Mouse (Mus musculus) adrenal gland, postnatal 14 days (tissue): ENCODE results near the gene Zc3h12a. TPM values are rescaled to one million over a fixed set of nuclear protein-coding genes. Genes with fewer than 3 reads are reported as not detected.

Experiments used
- DNase-seq: peaks from one replicate; pipeline ENCODE4 v3.0.0; 2021; ENCODE audit warnings: mixed read lengths
- long read RNA-seq, 2 experiments: library from polyadenylated mRNA; stranded (forward); transcript quantifications; one replicate each; pipeline ENCODE4 v2.0.0; 2021
- total RNA-seq: library from RNA; stranded (reverse); gene quantifications from 2 replicates; pipeline ENCODE4 v1.2.3, GENCODE M21; 2021

Gene Zc3h12a
- 5.4 and 6.3 TPM in 2 replicates for total RNA-seq
- long read RNA-seq, experiment 1, partial matches to known transcripts, result 0 of 5 reads
- long read RNA-seq, experiment 1, other reads (novel, unspliced or antisense), result 2 of 5 reads
- long read RNA-seq, experiment 2, partial matches to known transcripts, result 0 of 1 reads
- long read RNA-seq, experiment 2, other reads (novel, unspliced or antisense), result 0 of 1 reads

GRCm38 (mm10) chr4:125127305-125128084 is at the start of gene Zc3h12a:
Gene Zc3h12a (minus strand): TSS chr4:125127840.
- peak; percentile 96 for DNase-seq

DNA sequence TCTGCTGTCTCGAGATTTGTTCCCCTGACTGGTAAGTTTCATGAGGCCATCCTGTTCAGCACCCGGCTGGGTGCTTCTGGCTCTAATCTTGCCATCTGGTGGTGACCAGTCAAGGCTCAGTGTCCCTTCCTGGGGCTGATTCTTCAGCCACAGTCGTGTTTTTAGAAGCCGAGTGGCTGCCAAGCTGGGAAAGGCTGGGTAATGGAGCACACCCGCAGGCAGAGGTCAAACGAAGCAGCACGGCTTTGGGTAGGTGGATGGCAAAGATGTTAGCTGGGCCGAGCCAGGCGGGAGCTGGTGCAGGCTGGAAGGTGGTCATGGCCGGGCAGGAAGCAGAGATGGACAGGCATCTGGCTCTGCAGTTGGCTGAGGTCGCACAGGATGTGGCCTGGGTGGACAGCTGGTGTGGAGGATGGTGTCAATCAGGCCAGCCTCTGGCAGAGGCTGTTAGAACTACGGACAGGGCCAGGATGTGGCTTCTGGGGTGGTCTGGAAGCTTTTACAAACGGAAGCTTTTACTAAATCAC is 49.1 kb upstream of the Zc3h12a start:
- peak; percentile 23 for DNase-seq

DNA sequence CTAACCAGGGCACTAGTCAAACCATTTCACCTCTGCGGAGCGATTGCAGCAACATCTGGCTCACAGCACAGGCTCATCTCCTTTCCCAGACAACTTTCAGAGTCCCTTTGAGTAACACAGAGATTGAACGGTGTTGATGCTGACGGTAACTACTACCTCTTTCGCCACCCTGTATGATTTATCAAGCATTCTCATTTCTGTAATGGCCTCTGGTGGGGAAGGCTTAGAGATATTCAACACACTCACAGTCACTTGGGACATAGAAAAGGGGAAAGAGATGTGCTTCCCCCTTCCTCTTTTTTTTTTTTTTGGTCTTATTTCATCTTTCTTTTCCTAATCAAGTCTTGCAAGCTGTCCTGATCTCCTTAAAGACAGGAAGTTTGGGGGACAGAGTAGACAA is 48.5 kb upstream of the Zc3h12a start:
- DNase-seq, result no peak

DNA sequence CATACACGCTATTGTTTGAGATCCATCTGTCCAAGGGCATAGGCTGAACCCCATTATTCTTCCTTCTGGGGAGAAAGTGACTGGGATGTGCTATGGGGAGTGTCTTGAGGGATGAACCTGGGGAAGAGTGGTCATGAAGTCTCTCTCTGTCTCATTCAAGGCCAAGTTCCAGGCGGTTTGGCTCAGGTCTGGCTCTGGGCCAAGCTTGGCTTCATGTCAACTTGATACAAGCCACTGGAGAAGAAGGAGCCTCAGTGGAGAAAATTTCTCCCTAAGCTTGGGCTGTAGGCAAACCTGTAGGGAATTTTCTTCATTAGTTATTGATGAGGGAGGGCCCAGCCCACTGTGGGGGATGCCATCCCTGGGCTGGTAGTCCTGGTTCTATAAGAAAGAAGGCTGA is 48.0 kb upstream of the Zc3h12a start:
- DNase-seq, result peak; percentile 85

DNA sequence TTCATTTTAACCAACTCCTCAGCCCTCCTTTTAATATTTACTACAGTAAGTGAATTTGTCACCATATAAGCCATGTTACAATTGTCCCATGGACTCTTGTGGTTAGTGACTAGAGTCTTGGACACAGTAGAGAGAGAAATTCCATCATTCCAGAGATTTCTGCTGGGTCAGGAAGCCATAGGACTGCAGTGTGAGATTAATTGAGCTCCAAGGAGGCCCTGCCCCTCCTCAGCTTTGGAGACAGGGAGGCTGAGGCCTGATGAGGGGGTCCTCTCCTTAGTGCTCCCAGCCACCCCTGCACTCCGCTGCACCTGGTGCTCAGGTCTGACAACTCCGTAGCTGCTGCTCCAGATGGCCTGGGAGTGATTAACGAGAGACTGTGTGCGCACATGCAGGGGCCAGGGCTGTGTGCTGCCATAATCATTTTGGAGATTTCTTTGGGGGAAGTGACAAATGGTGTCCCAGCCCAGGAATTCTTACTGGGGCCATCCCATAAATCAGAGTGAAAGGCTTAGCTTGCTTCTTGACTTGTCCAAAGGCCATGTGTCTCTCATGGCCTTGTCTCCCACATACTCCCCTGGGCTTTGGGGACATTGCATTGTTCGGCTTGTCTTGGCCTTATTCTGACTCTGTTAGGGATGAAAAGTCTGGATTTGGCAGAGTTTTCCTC is 47.0 kb upstream of the Zc3h12a start:
- DNase-seq, result no peak

DNA sequence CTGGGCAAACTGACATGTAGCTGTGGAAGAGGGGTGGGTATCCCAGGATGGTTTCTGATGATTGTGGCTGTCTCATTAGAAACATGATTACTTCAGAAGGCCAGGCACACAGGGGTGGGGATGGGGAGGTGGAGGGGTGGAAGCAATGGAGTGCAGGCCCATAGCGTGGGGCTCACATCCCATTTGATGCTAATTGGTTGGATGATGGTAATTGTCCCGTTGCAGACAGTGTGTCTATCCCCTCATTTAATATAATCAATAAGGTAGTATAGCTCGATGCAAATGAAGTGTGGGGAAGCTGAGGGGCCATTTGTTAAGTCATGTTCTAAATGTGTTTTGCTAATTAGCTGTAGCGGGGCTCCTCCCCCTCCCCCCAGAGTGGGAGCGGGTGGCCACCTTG is 45.5 kb upstream of the Zc3h12a start:
- DNase-seq, result no peak

- no peak for DNase-seq
Observed at GRCm38 (mm10) chr4:125172736-125173135, 45.1 kb upstream of the Zc3h12a start.

DNA sequence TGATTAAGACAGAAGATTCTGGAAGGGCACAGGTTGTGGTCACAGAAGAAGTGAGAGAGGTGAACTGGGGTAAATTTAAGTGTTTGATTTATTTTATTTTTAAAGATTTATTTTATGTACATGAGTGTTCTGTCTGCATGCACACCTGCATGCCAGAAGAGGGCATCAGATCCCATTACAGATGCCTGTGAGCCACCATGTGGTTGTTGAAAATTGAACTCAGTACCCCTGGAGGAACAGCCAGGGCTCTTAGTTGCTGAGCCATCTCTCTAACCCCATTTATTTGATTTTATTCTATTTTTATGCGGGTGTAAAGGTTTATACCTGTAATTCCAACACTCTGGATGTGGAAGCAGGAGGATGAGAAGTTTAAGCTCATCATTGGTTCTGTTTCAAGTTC is 40.1 kb upstream of the Zc3h12a start:
- no peak for DNase-seq

DNA sequence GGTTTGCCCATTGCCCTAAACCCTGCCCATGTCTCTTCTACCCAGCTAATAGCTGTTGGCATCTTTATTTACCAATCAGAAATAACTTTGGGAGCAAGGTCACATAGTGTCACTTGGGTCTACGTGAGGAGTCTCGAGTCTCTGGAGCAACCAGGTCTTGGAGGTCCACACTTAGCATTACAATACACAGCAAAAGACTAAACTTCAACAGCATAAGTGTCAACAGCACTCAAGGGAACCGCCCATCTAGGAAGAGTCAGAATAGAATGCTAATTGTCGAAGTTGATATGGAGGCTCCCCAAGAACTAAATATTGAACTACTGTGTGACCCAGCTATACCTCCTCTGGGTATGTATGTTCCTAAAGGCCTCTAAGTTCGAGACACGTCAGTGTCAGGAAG is 37.2 kb upstream of the Zc3h12a start:
- no peak for DNase-seq

GRCm38 (mm10) chr4:125162701-125163100 is 35.1 kb upstream of the Zc3h12a start:
- no peak for DNase-seq

DNA sequence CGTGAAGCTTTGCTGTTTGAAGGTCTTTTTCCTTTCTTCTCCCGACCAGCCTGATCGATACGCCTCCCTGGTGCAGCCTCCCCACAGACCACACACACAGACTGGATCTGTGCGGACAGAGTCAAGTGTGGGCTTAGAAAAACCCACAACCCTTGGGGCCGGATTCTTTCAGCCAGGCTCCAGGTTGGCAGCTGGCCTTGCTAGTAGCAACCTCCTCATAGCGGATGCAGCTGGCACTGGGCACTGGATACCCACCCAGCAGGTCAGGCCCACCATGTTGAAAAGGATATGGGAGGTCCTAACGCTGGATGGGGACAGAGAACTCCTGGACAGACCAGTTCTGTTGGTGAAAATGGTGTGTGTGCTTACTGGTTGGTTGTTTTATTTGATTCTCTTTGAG is 33.8 kb upstream of the Zc3h12a start:
- no peak for DNase-seq

DNA sequence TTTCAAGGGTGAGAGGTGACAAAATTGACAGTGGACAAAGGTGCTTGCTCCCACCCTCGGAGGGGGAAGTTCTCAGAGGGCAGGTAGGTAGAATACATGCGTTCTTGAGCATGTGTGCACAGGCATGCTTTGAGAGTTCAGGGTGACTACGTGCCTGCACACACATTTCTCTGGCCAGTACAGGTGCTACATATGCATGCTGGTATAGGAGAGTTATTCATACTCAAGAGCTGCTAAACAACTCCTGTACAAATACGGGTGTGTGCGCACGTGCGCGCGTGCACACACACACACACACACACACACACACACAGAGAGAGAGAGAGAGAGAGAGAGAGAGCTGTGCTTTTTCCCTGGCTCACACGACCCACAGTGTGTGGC is 33.3 kb upstream of the Zc3h12a start:
- no peak for DNase-seq

DNA sequence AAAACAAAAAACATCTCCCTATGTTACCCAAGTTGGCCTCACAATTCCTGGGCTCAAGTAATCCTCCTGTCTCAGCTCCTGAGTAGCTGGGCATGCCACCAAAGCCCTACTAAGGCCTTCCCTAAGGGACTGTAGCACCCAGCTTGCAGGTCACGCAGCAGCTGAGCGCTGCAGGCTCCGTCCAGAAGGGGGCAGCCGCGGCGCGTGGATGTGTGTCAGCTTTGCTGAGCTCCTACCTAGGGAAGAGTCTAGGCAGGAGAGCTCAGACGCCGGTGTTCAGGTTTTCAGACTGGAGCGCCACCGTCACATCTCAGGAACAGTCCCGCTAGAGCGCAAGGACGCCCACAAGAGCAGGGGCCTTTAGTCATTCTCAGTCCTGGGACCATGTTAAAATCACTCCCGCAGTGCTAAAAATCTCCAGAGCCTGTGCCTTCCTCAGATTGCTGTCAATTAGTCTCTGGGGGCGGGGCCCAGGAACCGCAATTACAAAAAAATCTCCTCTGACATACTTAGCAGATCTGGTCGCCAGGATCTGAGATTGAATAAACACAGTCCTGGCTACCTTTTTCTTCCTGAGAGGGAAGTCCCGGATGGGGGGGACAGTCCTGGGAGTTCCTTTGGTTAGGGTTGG is 32.8 kb upstream of the Zc3h12a start:
- peak; percentile 95 for DNase-seq

DNA sequence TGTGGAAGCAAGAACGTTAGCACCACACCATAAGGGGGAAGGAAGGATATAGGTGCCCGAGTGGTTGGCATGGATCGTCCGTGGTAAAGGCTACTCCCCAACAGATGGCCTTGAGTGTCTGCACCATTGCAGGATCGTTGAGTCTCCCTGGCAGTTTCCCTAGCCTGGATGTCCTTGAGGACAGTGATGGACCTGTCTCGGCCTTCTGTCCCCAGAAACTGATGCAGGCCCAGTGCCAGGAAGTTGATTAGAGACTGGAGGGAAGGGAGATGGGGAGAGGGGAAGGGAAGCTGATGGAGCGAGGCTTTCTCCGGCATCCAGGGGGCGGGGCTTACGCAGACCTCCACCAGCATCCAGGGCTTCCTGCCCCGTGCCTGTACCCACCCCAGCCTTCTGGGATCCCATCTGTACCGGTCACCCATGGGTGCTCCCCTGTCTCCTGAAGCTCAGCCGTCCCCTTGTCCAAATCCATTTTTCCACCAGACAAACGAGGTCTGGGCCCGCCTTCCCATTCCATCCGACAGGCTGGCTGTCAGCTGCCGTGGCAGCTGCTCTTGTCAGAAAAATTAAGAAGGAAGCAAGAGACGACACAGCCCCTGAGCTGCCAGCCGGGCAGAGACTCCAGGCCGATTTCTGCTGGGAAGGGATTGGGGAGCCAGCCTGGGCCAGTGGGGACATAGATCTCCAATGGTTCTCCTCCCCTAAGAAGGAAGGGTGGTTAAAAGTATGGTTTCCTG is 31.1 kb upstream of the Zc3h12a start:
- peak; percentile 49 for DNase-seq

- DNase-seq, result no peak
Observed at GRCm38 (mm10) chr4:125158081-125158480, 30.4 kb upstream of the Zc3h12a start.

GRCm38 (mm10) chr4:125157322-125157721 is 29.7 kb upstream of the Zc3h12a start:
- DNase-seq, result no peak

GRCm38 (mm10) chr4:125155646-125156045 is 28.0 kb upstream of the Zc3h12a start:
- DNase-seq, result peak; percentile 50

DNA sequence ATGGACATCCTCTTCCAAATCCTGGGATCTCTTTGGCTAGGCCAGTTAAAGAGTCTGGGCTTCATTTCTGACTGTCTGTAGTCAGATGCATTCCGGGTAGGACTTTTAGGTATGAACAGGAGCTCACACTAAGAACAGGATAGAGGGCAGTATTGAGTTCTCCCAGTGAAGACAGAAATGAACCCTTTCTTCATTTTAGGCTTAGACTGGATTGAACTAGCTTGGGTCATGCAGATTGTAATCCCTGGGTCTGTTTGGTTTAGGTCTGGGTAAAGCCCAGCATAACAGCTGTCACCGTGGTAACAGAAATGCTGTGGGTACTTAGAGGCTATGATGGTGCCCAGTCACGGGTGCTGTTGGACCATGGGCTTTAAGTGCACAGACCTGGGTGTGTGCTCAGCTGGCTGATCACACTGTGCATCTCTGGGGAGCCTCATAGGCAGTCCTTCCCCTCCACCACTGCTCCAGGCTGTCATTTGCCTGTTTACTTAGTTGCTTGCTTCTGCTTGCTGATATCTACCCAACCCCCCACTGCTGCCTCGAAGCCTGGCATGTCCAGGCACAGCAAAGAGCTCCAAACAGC is 26.1 kb upstream of the Zc3h12a start:
- DNase-seq, result no peak

DNA sequence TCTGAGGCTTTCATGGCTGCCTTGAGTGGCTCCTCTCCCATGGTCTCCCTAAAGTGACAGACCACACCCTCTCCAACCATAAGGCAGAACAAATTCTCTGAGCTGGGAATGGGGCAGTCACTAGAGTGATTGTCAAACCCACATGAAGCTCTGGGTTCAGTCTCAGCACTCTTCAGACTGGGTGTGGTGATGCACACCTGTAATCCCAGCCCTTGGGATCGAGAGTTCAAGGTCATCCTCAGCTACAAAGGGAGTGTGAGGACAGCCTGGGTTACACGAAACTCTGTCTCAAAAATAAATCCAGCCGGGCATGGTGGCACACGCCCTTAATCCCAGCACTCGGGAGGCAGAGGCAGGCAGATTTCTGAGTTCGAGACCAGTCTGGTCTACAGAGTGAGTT is 24.8 kb upstream of the Zc3h12a start:
- no peak for DNase-seq

DNA sequence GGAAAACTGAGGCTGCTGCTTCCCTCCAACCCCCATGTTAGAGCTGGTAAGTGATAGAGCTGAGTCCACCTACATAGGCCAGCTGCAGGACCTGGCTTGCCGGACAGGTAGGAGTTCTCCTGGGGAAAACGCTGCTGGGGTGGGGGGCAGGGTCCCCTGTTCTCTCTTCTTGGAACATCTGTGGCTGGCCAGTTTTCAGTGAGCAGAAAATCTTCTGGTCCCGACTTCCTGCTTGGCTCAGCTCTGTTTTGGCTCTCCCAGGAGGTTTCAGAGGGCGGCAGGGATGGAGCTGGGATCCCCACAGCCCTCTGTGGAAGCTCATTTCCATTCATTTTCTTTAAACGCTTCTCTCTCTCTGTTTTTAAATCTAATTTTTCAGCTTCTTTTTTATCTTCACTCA is 21.8 kb upstream of the Zc3h12a start:
- no peak for DNase-seq

GRCm38 (mm10) chr4:125147970-125148369 is 20.3 kb upstream of the Zc3h12a start:
- DNase-seq, result no peak

- peak; percentile 76 for DNase-seq
Observed at GRCm38 (mm10) chr4:125145213-125145612, 17.6 kb upstream of the Zc3h12a start.
